Mouse (Mus musculus) lung, postnatal 0 days (tissue): ENCODE data around the gene Elf2. TPM values are rescaled to one million over a fixed set of nuclear protein-coding genes. Genes with fewer than 3 reads are reported as not detected.
"Not testable (repeated sequence)": the region's sequence is repeated elsewhere in the genome, so short reads cannot be mapped to it uniquely, and the experiment has no call there.

Experiments used
- ATAC-seq: fragments of 200-750 bp; cut with Nextera tagmentation; 2 replicates; pipeline ENCODE4 v1.8.0; 2017; ENCODE audit warnings: moderate library complexity
- DNase-seq: peaks from one replicate; pipeline ENCODE4 v3.0.0-alpha.2; 2016; ENCODE audit warnings: low spot score
- H3K27ac ChIP-seq: fragments of 300-500 bp; sonication (generic); 2 replicates; pipeline ENCODE4 v1.5.1; 2014; ENCODE audit warnings: antibody characterized with exemption, mild to moderate bottlenecking, low read length, mixed read lengths
- H3K27me3 ChIP-seq: fragments of 300-500 bp; sonication (generic); replicated peaks from 2 replicates; pipeline ENCODE4 v1.6.1; 2014; ENCODE audit warnings: low read length, mixed read lengths; ENCODE audit not compliant: insufficient read depth
- H3K36me3 ChIP-seq: fragments of 300-500 bp; sonication (generic); 2 replicates; pipeline ENCODE4 v1.6.1; 2014; ENCODE audit warnings: low read length, mixed read lengths; ENCODE audit not compliant: insufficient read depth
- H3K4me1 ChIP-seq: fragments of 300-500 bp; sonication (generic); 2 replicates; pipeline ENCODE4 v1.6.1; 2014; ENCODE audit warnings: antibody characterized with exemption, low read depth, low read length, mixed read lengths; ENCODE audit not compliant: insufficient read depth
- H3K4me2 ChIP-seq: fragments of 300-500 bp; sonication (generic); replicated peaks from 2 replicates; pipeline ENCODE4 v1.6.1; 2014; ENCODE audit warnings: low read depth, mild to moderate bottlenecking, low read length, moderate library complexity, mixed read lengths
- H3K4me3 ChIP-seq: fragments of 300-500 bp; sonication (generic); 2 replicates; pipeline ENCODE4 v1.5.1; 2014; ENCODE audit warnings: low read depth, low read length
- H3K9ac ChIP-seq: fragments of 300-500 bp; sonication (generic); replicated peaks from 2 replicates; pipeline ENCODE4 v1.6.1; 2014; ENCODE audit warnings: low read depth, mild to moderate bottlenecking
- H3K9me3 ChIP-seq: fragments of 300-500 bp; sonication (generic); 2 replicates; pipeline ENCODE4 v1.6.1; 2016; ENCODE audit warnings: low read length, mixed read lengths
- CTCF ChIP-seq: IDR thresholded peaks from 2 replicates; pipeline ENCODE4 v1.5.1; 2016; ENCODE audit warnings: antibody characterized with exemption, mild to moderate bottlenecking
- EP300 ChIP-seq: IDR thresholded peaks from 2 replicates; pipeline ENCODE4 v1.6.1; 2016; ENCODE audit warnings: antibody characterized with exemption, mild to moderate bottlenecking, control low read depth
- WGBS: fragments of 180-500 bp; shearing (Covaris S2); extraction: QIAGEN DNeasy Blood & Tissue Kit; methylation state at CpG from one replicate; pipeline ENCODE4 v1.1.7; 2014; 5-methylcytosine and 5-hydroxymethylcytosine counted together
- polyA plus RNA-seq: library from polyadenylated mRNA; unstranded; fragments of >200 nt; fragmentation: Nextera tagmentation; extraction: Ambion mirVana; gene quantifications from 2 replicates; pipeline ENCODE4 v1.2.1, GENCODE M21; 2015

Gene Elf2
- polyA plus RNA-seq, 1 experiment from 2014 or later = 55.8 TPM

DNA sequence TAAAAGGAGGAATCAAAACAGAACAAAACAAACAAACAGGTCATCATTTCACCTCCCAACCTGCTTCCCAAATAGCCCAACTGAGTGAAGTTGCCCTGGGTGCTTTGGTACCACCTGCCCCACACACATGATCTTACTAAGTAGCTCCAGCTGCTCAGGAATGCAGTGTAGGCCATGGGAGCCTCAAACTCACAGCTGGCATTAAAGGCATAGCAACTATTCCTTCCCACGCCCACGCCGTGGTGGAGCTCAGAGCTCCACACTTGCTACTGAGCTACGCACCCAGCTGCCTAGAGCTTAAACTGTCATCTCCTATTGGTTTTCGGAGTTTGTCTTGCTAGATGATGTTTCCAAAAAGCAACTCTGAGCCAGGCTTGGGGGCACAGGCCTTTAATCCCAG is 121.2 kb downstream of the Elf2 start:
- Histone ChIP-seq H3K4me2 (no peak overlapping the region), H3K27ac (no peak overlapping the region), H3K4me3 (no peak overlapping the region), H3K36me3 (no peaks in the 10 kb centered on the region), H3K27me3 (no peaks in the 10 kb centered on the region), H3K9ac (no peak overlapping the region), H3K4me1 (peaks cover 5% of the 10 kb centered on the region; the same call in 1 of the 2 replicates), H3K9me3 (no peaks in the 10 kb centered on the region)
- TF ChIP-seq EP300 (no peak), CTCF (no peak)
- ATAC-seq = no peak
- DNase-seq = no peak
- WGBS = 90% methylated on average over 5 of the region's 5 CpGs

- not testable (repeated sequence) for H3K9ac ChIP-seq, H3K4me2 ChIP-seq, H3K27me3 ChIP-seq, H3K27ac ChIP-seq, H3K36me3 ChIP-seq, H3K9me3 ChIP-seq, H3K4me3 ChIP-seq, H3K4me1 ChIP-seq, ATAC-seq, DNase-seq
- 88% methylated on average over 6 of the region's 6 CpGs for WGBS
Measured at GRCm38 (mm10) chr3:51218385-51218784, 122.1 kb downstream of the Elf2 start.

DNA sequence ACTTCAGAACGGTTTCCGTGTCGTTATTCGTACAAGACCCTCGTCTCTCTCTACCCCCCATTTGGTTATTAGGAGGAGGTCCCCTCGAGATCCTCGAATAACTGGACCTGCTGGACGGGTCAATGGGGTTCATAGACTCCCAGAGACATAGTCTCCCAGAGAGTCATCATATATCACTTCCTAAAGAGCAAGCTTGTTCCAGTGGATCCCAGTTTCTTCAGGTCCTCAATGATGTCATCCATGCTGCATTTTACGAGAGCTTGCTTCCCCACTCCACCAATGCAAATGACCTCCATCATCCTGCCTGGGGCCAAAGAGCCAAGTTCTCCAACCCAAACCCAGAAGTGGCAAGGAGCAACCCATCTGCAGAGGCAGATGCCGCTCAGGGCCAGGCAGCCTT is 124.1 kb downstream of the Elf2 start:
- H3K4me3 ChIP-seq, H3K27ac ChIP-seq, ATAC-seq, DNase-seq, H3K9me3 ChIP-seq, H3K4me2 ChIP-seq, H3K27me3 ChIP-seq, H3K36me3 ChIP-seq, H3K4me1 ChIP-seq, H3K9ac ChIP-seq: not testable (repeated sequence)
- WGBS = 79% methylated on average over 5 of the region's 10 CpGs

DNA sequence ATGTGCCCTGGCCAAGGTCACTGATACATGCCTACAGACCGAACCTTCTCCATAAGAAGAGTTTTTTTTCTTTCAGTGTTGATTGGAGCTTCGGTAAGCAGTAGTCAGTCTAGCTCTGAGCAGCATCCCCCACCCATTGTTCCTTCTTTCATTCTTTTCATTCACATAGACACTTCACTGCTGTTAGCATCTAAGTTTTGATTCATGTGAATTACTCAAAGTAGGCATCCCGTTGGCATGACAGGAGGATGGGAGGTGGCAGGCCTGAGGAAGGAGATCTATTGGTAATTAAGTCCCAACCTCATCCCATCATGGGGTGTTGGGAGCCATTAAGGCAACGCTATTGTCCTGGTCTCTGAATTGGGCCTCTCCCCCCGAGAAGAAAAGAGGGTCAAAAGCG is 124.8 kb downstream of the Elf2 start:
- ATAC-seq (no peak; the same call in 1 of the 2 replicates), DNase-seq (no peak)
- Histone ChIP-seq H3K4me2 (no peak overlapping the region), H3K4me3 (no peak overlapping the region), H3K36me3 (no peaks in the 10 kb centered on the region), H3K27me3 (no peaks in the 10 kb centered on the region), H3K27ac (no peak overlapping the region), H3K9ac (no peak overlapping the region), H3K4me1 (no peaks in the 10 kb centered on the region), H3K9me3 (no peaks in the 10 kb centered on the region)
- TF ChIP-seq CTCF = no peak
- TF ChIP-seq EP300 = no peak
- 82% methylated on average over 6 of the region's 6 CpGs for WGBS

DNA sequence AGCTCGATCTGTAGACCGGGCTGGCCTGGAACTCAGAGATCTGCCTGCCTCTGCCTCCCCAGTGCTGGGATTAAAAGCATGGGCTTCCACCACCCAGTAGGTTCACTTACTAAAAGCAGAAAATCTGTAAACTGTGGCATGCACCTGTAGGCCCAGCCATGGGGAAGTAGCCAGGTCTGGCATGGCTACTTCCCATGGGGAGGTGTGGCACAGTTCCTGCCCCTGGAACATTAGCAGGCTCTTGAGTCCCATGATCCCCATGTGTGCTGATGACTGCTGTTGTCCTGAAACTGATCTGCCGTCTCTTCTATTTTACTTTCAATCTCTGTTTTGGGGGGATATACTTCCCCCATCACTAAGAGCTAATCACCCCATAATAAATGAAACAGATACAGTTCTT is 127.4 kb downstream of the Elf2 start:
- H3K4me2 ChIP-seq = no peak overlapping the region
- no peaks in the 10 kb centered on the region for H3K36me3 ChIP-seq
- DNase-seq (no peak), ATAC-seq (no peak)
- H3K27ac ChIP-seq = no peak overlapping the region
- H3K9me3 ChIP-seq = no peaks in the 10 kb centered on the region
- no peaks in the 10 kb centered on the region for H3K4me1 ChIP-seq
- H3K27me3 ChIP-seq = no peaks in the 10 kb centered on the region
- no peak overlapping the region for H3K9ac ChIP-seq
- TF ChIP-seq CTCF (no peak), EP300 (no peak)
- 98% methylated on average over 3 of the region's 3 CpGs for WGBS
- no peak overlapping the region for H3K4me3 ChIP-seq

DNA sequence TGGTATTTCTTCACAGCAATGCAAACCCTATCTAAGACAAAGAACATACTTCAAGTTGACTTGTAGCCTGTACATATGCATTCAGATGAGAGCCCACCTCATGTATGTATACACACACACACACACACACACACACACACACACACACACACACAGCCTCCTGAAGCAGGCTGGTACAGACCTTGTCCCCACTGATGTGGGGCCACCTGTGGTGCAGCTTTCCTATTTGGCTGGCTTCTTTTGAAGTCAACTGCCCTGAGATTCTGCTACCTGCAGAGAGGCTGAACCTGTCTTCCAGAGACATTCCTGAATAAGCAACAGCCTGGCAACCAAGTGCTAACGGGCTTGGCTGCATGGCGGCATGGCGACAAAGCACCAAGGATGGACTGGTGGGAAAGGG is 130.0 kb downstream of the Elf2 start:
- Histone ChIP-seq H3K4me3 (no peak overlapping the region), H3K27ac (no peak overlapping the region), H3K27me3 (no peaks in the 10 kb centered on the region), H3K4me2 (no peak overlapping the region), H3K9ac (no peak overlapping the region), H3K4me1 (no peaks in the 10 kb centered on the region), H3K9me3 (no peaks in the 10 kb centered on the region), H3K36me3 (no peaks in the 10 kb centered on the region)
- DNase-seq = no peak
- no peak for ATAC-seq
- 98% methylated on average over 3 of the region's 3 CpGs for WGBS
- TF ChIP-seq CTCF = no peak
- TF ChIP-seq EP300 = no peak
